Mouse (Mus musculus): ENCODE measurements around the gene Tmem185b.

The Tmem185b gene

GRCm38 (mm10) chr1:119503808-119504207 is 22.2 kb upstream of the Tmem185b start:
- DNase-seq, result no peak

GRCm38 (mm10) chr1:119504260-119505062 is 21.5 kb upstream of the Tmem185b start, which contains the start of gene Ralb:
TSS of gene Ralb (minus strand) at chr1:119504794.
- peak; percentile 99 for DNase-seq

GRCm38 (mm10) chr1:119505951-119506350 is 20.0 kb upstream of the Tmem185b start:
- DNase-seq, result no peak

- DNase-seq, result peak; percentile 74
Measured at GRCm38 (mm10) chr1:119508548-119508947, 17.4 kb upstream of the Tmem185b start.

GRCm38 (mm10) chr1:119509474-119509873 is 16.5 kb upstream of the Tmem185b start:
- no peak for DNase-seq

GRCm38 (mm10) chr1:119510409-119510808 is 15.6 kb upstream of the Tmem185b start:
- DNase-seq, result no peak

GRCm38 (mm10) chr1:119510857-119511256 is 15.1 kb upstream of the Tmem185b start:
- DNase-seq, result peak; percentile 69

- peak; percentile 50 for DNase-seq
Measured at GRCm38 (mm10) chr1:119518060-119518459, 7.9 kb upstream of the Tmem185b start.

GRCm38 (mm10) chr1:119518786-119519185 is 7.2 kb upstream of the Tmem185b start:
- no peak for DNase-seq

GRCm38 (mm10) chr1:119519286-119519685 is 6.7 kb upstream of the Tmem185b start:
- no peak for DNase-seq

GRCm38 (mm10) chr1:119521029-119521428 is 4.9 kb upstream of the Tmem185b start:
- no peak for DNase-seq

GRCm38 (mm10) chr1:119521681-119522080 is 4.3 kb upstream of the Tmem185b start:
- no peak for DNase-seq

- peak; percentile 76 for DNase-seq
Measured at GRCm38 (mm10) chr1:119522726-119523125, 3.2 kb upstream of the Tmem185b start.

GRCm38 (mm10) chr1:119523369-119523768 is 2.6 kb upstream of the Tmem185b start:
- DNase-seq, result no peak

- DNase-seq, result no peak
Measured at GRCm38 (mm10) chr1:119523826-119524225, 2.1 kb upstream of the Tmem185b start.

GRCm38 (mm10) chr1:119525004-119525444 is 936 bp upstream of the Tmem185b start:
- DNase-seq, result peak; percentile 61

- no peak for DNase-seq
Measured at GRCm38 (mm10) chr1:119530941-119531340, 5.0 kb downstream of the Tmem185b start.

- DNase-seq, result no peak
Measured at GRCm38 (mm10) chr1:119532165-119532564, 6.2 kb downstream of the Tmem185b start.

- no peak for DNase-seq
Measured at GRCm38 (mm10) chr1:119533093-119533805, 7.3 kb downstream of the Tmem185b start.

GRCm38 (mm10) chr1:119534341-119534740 is 8.4 kb downstream of the Tmem185b start:
- DNase-seq, result no peak

- no peak for DNase-seq
Measured at GRCm38 (mm10) chr1:119536122-119536521, 10.2 kb downstream of the Tmem185b start.

GRCm38 (mm10) chr1:119537651-119538050 is 11.7 kb downstream of the Tmem185b start:
- no peak for DNase-seq

GRCm38 (mm10) chr1:119539252-119539651 is 13.3 kb downstream of the Tmem185b start:
- no peak for DNase-seq
